Comparison of ENCODE assay signal across 9 mouse cellular contexts in the genomic region with DNA sequence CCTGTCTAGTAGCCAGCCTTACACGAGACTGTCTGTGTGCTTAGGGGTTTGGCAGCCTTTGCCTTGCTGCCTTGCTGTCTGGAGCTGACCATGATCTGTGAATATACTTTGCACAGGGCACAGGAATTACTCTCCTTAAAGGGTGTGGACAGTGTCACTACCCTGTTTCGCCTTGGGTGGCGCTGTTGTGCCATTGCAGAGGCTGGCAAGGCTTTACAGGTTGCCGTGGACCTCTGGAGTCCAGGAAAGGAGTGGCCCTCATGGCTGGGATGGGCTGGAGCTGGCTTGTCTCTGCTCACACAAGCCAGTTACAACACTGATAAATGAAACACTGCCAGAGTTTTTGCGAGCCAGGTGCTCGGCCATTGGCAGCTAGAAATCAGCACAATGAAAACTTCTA.
DNase-seq lines count a peak whose midpoint lies in the region; ATAC-seq and TF ChIP-seq lines count a peak whose summit lies in the region.
"Had no signal": no experiment of that assay in that cellular context is flagged by ENCODE, and none has a peak within 500 bp of the region (broad histone marks: within the 10 kb centered on the region; RNA-seq: fewer than 3 reads in every experiment).

No protein-coding gene starts in this region.

- no peaks in the 10 kb centered on the region for H3K4me1 ChIP-seq in stomach, embryonic 14.5 days (ENCODE audit: control insufficient read depth, insufficient read depth, low read length)

- 0 out of 2 replicates have a peak, but pooled peaks have one; percentile 4 for ATAC-seq in stomach, embryonic 14.5 days (ENCODE audit: insufficient number of reproducible peaks, insufficient read depth, low FRiP score, low read depth)

- H3K36me3 ChIP-seq in stomach, embryonic 14.5 days (ENCODE audit: control insufficient read depth, insufficient read depth, low read length), result no peaks in the 10 kb centered on the region
- H3K36me3 ChIP-seq: G1E had no signal

- 36% methylated on average over 6 of the region's 6 CpGs for WGBS in stomach, embryonic 14.5 days

- H3K9me3 ChIP-seq in stomach, embryonic 14.5 days (ENCODE audit: control insufficient read depth, low read depth, low read length), result no peaks in the 10 kb centered on the region

- DNase-seq in gastrocnemius, adult 2 months, result peak; percentile 48
- no peak for DNase-seq in gastrocnemius, adult 8-10 months (ENCODE audit: low spot score in 2 of 2)
- peak; percentile 15 to 19 for DNase-seq in urinary bladder, postnatal 36 days (ENCODE audit: low spot score in 2 of 2)
- no peak for DNase-seq in urinary bladder, postnatal 4 days (ENCODE audit: low spot score in 2 of 2)
- DNase-seq in embryo, embryonic 9.5 days (ENCODE audit: extremely low spot score), result peak; percentile 48
- DNase-seq in kidney, postnatal 4 days, result peak; percentile 76 to 78
- DNase-seq in layer of hippocampus, postnatal 36 days, result no peak

- peak; percentile 58 for TF ChIP-seq CTCF in gastrocnemius, adult 2 months (IDR thresholded peaks at IDR 0.05)

- no peak overlapping the region for H3K27ac ChIP-seq in gastrocnemius, adult 2 months
- H3K27ac ChIP-seq in stomach, embryonic 14.5 days (ENCODE audit: low read length), result no peak overlapping the region

- no peak overlapping the region for H3K4me2 ChIP-seq in stomach, embryonic 14.5 days (replicated peaks; ENCODE audit: low read depth, low read length)

- no peak overlapping the region for H3K4me3 ChIP-seq in gastrocnemius, adult 2 months
- no peak overlapping the region for H3K4me3 ChIP-seq in stomach, embryonic 14.5 days (ENCODE audit: low read depth, low read length)

- intact Hi-C loops in gastrocnemius, adult 2 months (cut with DNase I), result loop anchor here (5.0 kb wide), 1 partner anchor 178 kb away; no protein-coding TSS in a partner anchor

- no peaks in the 10 kb centered on the region for H3K27me3 ChIP-seq in stomach, embryonic 14.5 days (ENCODE audit: control insufficient read depth, insufficient read depth, low read length)

- no peak overlapping the region for H3K9ac ChIP-seq in stomach, embryonic 14.5 days (replicated peaks; ENCODE audit: low read depth, low read length)

Comparison
In these comparisons a context has a peak if more than half of its experiments do, and no peak if none do; other contexts are left out.
1. DNase-seq: peak in gastrocnemius, adult 2 months (single experiment), urinary bladder, postnatal 36 days (2 of 2), embryo, embryonic 9.5 days (single experiment) and kidney, postnatal 4 days (2 of 2); none in gastrocnemius, adult 8-10 months (0 of 2), urinary bladder, postnatal 4 days (0 of 2) and layer of hippocampus, postnatal 36 days (0 of 2).